Mouse (Mus musculus) gastrocnemius, adult 18-20 months (tissue): ENCODE data around the gene Cda. TPM values are rescaled to one million over a fixed set of nuclear protein-coding genes. Genes with fewer than 3 reads are reported as not detected.
A peak's percentile ranks its signal among the peaks of the same experiment; 100 is the strongest.
"Not testable (repeated sequence)": the region's sequence is repeated elsewhere in the genome, so short reads cannot be mapped to it uniquely, and the experiment has no call there.

Experiments used
- DNase-seq: peaks from one replicate; pipeline ENCODE4 v3.0.0; 2021; ENCODE audit warnings: low spot score
- total RNA-seq, 2 experiments: library from RNA; stranded (reverse); gene quantifications; 2 replicates each; pipeline ENCODE4 v1.2.3; 2021

Gene Cda
- total RNA-seq, 2 experiments from 2014 or later = 0.57 to 1.1 TPM

DNA sequence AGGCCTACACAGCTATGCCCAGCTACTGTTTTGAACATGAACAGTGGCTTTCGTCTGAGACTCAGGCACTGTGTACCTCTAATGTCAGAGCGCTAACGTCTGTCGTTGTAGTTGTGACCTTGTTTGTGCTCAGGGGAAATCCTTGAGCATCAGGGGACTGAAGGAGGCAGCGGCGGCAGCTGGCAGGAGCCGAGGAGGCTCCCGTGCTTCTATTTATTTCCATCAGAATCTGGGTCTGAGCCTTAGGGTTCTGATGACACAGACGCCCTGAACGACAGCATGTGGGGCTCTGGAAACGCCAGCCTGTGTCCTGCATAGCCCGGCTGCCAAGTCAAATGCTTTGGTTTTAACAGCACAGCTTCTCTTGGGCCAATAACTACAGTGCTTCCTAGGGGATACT lies 32.8 kb downstream of the Cda start:
- peak; percentile 51 for DNase-seq

DNA sequence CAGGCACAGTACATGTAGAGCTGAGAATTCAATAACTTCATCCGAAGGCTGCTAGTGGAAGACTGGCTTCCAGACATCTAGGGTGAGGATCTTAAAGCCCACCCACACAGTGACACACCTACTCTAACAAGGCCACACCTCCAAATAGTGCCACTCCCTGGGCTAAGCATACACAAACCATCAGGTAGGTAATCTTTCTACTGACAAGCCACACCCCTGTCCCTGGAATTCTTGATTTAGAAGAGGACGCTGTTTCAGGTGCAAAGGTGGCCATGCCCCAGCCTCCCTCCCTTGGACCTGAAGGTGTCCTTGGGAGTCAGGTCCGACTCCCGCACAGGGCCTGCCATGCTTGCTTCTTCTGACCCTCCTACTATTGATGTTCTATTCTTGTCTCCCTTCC lies 34.7 kb downstream of the Cda start:
- no peak for DNase-seq

DNA sequence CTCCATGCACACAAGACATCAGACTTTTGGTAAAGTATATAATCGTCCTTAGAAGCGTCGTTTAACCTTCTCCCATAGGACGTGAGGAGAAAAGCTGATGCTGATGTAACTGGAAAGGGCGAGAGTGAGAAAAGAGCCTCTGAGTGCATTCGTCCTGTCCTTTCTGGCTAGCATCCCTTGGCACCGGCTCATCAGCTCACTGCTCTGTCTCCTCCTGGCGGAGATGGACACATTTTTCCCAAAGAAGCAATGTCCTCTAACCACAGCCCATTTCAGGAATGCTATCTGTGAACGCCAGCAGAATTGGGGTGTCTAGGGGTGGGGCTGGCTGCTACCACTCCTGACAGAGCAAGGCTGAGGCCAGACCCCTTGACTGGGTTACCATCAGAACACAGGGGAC lies 36.1 kb downstream of the Cda start:
- no peak for DNase-seq

DNA sequence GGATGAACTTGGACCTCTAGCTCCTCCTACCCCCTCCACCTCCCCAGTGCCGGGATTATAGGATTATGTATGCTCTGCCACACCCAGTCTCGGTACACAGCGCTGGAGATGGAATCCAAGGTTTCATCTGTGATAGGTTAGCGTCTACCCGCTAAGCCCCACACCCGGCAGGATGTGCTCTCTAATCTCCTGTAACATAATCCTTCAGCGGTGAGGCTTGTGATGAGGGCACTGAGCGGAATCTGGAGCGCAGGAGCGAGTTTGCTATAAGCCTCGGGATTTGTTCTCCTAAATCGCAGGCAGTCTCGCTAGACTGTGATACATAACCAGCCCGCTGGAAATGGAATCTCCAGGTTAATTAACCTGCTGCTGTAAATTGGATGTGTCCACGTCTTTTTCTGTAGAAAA lies 37.5 kb downstream of the Cda start:
- DNase-seq = no peak

DNA sequence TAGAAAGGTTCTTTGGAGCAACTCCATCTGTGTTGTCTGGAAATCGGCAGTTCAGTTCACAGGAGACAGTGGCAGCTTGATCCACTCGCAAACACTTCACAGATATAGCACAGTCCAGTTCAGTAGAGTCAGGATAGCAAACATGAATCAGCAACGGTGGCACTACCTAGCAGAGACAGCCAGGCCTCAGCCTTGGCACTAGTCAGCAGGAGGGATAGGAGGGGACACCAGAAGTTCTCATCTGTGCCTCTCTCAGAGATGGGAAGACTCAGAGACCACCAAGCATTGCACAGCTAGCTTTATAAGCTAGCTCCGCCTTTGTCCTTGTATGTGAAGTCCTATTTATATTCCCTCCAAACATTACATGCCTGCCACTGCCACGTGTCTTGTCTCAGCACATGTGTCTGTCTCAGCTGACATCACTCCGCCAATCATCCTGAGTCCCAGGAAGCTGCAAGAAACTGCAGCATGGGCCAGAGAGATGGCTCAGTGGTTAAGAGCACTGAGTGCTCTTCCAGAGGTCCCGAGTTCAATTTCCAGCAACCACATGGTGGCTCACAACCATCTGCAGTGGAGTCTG lies 39.8 kb downstream of the Cda start:
- no peak for DNase-seq

DNA sequence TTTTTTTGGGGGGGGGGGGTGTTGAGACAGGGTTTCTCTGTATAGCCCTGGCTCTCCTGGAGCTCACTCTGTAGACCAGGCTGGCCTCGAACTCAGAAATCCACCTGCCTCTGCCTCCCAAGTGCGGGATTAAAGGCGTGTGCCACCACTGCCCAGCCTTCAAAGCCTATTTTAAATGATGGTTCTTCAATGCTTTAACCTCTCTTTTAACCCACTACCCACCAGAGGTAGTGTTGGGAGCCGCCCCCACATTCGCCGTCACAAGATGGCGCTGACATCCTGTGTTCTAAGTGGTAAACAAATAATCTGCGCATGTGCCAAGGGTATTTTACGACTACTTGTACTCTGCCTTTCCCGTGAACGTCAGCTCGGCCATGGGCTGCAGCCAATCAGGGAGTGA lies 40.6 kb downstream of the Cda start:
- not testable (repeated sequence) for DNase-seq

DNA sequence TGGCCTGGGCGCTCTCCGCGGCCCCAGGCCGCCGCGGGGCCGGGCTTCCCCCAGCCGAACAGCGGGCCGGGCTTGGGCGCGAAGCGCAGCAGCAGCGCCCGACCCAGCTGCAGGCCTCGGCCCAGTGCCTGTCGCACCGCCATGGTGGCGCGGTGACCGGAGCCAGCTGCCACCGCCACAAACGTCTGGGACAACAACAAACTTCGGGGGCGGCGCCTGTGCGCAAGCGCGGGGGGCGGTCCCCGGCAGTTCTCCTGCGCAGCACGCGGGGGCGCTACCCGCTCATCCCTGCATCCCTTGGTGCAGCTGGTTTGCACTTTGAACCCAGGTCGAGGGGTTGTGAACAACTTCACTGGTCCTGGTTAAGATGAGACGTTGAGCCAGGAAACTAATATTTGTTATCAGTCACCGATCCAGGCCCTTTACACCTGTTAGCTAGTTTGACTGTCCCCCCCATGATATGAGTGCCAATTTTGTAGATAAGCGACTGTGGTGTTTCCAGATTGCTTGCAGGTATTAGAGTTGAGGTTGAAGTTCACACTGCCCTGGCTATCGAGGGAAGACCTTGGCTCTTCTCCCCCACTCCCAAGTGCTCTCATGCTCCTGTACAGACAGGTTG lies 41.6 kb downstream of the Cda start, which contains the start of gene Pink1:
Gene Pink1 (minus strand): TSS at position 231 of the 619 bp plus-strand sequence.
- peak; percentile 94 for DNase-seq

DNA sequence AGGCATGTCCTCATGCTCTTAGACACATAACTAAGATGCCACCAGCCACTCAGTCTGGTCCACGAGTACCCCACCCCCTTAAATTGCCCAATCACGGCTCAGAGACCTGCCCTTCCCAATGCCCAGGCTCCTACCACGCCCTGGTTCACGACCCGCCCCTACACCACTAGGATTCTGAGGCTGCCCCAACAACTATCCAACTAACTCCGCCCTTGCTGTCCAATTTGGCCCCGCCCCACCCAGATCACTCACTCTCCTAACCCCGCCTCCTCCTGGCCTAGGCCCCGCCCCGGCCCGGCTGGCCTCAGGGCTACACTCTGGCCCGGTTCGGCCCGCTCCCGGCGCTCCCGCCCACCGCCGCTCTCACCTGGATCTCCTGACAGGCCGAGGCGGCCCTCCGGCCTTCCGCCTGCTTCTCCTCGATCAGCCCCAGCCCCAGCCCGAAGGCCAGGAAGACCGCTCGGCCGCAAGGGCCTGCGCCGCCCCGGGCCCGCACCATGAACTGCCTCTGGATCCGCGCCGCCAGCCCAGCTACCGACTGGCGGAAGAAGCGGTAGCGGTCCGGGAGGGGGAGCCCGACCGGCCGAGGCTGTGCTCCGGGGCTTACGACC lies 42.2 kb downstream of the Cda start:
- DNase-seq = peak; percentile 99

DNA sequence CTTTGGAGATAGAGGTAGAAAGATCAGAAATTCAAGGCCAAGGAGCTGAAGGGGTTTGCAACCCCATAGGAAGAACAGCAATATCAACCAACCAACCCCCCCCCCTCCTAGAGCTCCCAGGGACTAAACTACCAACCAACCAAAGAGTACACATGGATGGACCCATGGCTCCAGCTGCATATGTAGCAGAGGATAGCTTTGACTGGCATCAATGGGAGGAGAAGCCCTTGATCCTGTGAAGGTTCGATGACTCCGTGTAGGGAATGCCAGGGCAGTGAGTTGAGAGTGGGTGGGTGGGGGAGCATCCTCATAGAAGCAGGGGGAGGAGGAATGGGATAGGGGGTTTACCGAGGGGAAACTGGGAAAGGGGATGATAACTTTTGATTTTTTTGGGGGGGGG lies 43.3 kb downstream of the Cda start:
- no peak for DNase-seq

DNA sequence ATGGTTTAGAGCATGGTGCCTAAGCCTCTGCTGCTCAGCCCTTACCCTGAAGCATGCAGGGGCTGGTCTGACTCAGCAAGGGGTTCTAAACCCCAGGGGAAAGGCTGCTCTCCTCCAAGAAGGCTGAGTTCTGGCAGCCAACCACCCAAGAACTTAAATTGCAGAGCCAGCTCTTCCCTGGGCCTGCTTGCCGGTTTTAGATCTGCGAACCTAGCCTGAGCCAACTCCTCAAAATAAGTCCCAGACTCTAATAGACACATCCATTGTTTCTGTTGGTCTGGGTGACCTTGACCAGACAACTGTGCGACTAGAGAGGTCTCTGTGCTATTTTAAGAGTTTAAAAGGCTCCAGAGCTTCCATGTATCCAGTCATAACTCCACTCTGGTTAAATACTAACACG lies 44.0 kb downstream of the Cda start:
- DNase-seq = peak; percentile 39

DNA sequence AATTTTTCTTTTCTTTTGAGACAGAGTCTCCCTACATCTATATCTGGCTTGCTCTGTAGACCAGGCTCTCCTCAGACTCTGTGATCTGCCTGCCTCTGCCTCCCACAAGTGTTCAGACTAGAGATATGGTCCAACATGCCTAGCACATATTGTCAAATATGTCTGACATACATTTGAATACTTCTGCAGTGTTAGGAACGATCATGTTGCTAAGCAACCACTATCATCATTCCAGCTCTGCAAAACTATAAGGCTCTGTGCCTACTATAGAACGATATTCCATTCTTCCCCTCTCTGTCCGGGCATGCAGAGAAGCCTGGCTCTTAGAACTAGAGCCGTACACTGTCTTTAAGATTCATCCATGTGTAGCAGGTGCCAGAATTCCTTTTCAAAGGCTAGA lies 45.1 kb downstream of the Cda start:
- DNase-seq = no peak

DNA sequence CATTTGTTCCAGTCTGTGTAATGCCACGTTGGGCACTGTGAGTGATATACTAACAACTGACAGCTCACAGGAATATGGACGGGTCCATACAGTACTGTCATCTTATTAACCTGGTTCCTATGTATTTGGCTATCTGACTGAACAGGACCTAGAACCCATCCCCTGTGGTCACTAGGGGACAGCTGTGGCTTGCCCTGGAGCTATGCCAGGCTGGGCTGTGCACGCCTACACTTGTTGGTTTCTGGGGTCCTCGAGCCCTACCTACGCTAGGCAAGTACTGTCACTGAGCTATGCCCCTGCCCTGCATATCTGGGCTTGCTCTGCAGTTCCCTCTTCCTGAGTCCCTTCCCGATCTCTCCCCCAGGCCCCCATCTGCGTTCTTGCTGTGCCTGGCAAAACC lies 46.3 kb downstream of the Cda start:
- no peak for DNase-seq

DNA sequence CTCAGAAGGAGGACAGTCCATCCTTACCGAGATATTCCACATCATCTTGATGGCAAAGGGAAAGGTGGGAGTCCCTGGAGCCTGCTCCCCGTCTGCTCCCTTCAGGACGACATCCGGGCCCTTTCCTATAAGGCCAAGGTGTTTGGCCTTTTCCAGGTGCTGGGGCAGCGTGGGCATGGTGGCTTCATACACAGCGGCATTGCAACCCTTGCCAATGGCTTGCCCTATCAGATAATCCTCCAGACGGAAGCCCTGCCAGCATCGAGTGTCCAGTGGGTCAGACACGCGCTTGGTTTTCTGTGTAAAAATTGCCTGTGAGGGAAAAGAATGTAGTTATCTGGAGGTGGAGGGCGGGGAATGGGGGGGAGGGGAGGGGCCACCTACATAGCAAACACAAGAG lies 47.1 kb downstream of the Cda start:
- DNase-seq = no peak

DNA sequence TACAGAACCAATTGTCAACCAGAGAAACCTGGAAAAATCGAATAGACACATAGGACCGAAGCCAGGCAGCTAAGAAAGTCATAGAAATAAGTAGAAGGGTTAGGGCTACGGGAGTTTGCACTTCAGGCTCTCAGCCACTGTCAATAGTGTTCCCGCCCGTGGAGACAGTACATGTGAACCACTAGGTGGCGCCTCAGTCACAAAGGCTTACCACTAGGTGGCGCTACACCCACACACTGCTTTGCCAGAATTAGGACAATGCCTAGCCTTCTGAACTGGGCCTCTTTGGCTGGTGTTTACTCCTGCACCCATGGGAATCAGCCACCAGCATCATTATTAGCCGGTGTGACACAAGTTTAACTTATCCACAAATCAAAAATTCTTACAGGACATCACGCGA lies 48.3 kb downstream of the Cda start:
- peak; percentile 87 for DNase-seq

DNA sequence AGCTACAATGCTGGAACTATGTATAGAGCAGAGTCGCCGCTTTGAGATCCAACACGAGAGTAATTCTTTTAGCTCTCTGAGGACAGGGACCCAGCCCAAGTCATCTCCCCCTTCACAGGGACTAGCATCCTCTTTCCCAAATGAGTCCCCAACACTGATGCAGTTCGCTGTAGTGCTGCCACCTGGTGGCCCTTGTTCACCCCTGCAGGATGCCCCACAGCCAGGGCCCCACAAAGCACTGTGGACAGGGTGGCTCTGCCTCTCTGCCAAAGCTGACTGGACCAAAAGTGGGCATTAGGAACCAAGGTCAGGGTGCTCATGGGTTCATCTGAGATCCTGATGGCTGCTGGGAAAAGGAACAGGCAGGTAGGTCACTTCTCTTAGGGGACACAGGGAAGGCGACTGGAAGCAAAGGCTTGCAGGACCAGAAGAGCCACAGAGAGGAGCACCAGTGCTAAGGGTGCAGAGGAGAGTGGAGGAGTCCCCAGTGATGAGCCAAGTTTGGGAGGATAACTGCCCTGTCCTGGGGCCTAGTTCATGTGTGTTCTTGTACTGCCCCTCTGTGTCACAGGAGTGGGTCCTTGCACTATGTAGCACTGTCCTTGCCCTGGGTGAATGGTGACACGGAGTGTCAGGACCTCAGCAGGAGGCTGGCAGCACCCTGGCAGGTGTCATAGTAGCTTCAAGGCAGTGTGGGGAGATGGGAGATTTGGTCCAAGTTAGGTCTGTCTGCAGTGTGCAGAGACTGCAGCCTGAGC lies 49.1 kb downstream of the Cda start:
- DNase-seq = peak; percentile 53

DNA sequence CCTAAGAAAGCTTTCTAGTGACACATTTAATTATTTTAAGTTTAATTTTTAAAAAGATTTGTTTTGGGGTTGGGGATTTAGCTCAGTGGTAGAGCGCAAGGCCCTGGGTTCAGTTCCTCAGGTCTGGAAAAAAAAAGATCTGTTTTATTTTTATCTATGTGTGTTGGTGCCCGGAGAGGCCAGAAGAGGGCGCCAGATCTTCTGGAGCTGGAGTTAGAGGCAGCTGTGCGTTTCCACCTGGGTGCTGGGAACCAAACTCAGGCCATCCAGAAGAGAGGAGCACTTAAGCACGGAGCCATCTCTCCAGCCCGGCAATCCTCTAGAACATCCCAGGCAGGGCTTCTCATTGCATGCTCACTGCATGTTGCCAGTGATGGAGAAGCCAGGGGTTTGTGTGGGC lies 51.4 kb downstream of the Cda start:
- DNase-seq = no peak

DNA sequence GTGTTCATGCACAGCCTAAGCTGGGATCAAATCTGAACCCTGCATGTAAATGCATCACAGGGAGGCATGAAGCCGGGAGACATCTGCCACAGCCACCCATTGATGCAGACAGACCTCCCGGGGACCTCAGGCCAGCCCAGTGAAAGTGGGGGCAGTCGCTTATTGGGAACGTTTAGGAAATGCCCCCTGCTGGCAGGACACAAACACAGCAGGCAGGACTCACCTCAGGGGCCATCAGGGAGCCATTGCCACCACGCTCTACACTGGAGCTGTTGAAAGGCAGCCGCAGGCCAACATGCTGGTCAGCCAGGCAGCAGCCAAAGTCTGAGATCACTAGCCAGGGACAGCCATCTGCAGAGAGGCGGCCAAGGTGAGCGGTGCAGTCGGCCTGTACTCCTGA lies 52.0 kb downstream of the Cda start:
- no peak for DNase-seq

DNA sequence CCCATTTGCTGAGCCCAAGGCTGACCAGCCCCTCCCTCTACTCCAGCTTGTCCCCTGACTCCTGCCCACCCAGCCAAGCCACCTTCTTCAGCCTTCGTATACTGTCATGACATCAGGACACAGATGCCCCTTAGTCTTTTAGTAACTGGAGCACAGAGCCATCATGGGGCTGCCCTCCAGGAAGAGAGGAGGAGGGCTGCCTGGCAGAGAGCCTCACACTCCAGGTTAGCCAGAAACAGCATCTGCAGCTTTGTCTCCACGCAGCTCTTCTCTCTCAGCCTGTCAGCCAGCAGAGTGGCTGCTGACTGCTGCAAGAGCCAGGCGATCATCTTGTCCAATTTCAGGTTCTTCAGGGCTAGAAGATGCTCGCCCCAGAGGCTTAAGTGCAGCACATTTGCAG lies 54.0 kb downstream of the Cda start:
- no peak for DNase-seq

DNA sequence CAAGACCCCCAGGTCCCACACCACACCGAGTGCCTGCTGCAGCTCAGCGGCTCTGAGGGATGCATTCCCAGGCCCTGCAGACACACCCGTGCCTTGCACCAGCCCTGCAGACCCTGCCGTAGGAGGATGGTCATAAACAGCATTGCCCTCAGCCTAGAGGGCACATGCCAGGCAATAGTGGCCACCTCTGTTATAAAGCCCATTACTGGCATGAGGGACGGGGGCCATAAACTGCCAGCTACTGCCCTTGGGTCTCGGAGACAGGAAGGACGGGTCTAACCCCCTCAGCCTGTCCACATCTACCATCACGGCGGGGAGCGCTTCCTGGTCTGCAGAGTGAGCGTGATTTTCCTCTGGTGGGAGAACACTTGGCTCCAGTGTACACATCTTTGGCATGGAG lies 54.8 kb downstream of the Cda start:
- no peak for DNase-seq

DNA sequence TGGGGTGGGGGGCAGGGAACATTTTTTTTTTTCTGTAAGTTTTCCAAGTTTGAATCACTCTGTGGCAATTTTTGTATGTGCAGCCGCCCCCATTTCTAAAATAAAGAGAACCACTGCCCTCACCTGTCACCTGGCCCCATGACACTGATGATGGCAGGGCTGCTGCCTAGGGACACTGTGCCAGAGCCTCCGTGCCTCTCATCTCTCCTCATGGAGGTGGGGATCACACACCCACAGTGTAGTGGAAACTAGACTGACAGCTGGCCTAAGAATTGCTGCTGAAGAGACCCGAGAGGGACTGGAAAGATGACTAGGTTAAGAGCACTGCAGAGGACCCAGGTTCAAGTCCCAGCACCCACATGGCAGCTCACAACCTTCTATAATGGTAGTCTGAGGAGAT lies 55.7 kb downstream of the Cda start:
- DNase-seq = no peak

DNA sequence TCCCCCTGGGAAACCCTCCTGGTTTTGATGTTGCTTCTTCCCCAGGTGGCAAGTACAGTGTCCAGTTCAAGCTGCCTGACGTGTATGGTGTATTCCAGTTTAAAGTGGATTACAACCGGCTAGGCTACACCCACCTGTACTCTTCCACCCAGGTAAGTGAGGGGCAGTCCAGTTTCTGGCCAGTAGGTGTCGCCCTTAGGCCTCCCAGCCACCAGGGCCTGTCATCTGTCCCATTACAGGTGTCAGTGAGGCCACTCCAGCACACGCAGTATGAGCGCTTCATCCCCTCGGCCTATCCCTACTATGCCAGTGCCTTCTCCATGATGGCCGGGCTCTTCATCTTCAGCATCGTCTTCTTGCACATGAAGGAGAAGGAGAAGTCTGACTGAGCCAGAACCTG lies 56.2 kb downstream of the Cda start:
- no peak for DNase-seq

DNA sequence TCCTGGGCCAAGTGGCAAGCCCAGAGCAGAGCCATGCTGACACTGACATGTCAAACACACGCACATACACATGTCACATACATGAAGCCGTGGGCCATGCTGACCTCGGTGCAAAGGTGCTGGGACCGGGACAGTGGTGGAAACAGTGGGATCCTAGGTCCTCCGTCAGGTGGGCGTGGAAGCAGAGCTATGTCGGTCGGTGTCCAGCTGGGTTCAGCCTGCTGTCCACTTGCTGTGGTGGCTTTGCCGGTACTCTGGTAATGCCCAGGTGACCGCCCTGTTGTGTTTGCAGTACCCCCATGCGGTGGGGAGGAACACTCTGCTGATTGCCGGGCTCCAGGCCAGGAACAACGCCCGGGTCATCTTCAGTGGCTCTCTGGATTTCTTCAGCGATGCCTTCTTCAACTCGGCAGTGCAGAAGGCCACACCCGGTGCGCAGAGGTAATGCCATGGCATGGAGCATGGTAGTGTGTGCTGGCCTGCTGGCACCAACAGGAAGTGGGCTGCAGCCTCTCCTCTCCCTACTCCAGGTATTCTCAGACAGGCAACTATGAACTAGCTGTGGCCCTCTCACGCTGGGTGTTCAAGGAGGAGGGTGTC lies 57.4 kb downstream of the Cda start:
- no peak for DNase-seq
